Mouse (Mus musculus): ENCODE data around the gene Xpo6. TPM values are rescaled to one million over a fixed set of nuclear protein-coding genes. Genes with fewer than 3 reads are reported as not detected.

Xpo6 gene
- polyA plus RNA-seq, 1 experiment from 2014 or later: 27.7 TPM

- Histone ChIP-seq H3K27me3 (replicated peaks) (peaks cover 33% of the 10 kb centered on the region), H3K27ac (replicated peaks) (no peak overlapping the region), H3K4me3 (no peak overlapping the region), H3K36me3 (no peaks in the 10 kb centered on the region), H3K9ac (no peak overlapping the region), H3K9me3 (no peaks in the 10 kb centered on the region), H3K4me2 (no peak overlapping the region), H3K4me1 (peaks cover 9% of the 10 kb centered on the region)
- WGBS: 74% methylated on average over 1 of the region's 1 CpGs
- ATAC-seq (ENCODE audit: extremely low read depth, insufficient number of reproducible peaks, low FRiP score, low TSS enrichment): no peak
Measured at GRCm38 (mm10) chr7:126076935-126077334, 123.4 kb downstream of the Xpo6 start.

GRCm38 (mm10) chr7:126075058-126075457, 125.2 kb downstream of the Xpo6 start:
- Histone ChIP-seq H3K36me3 (0 out of 2 replicates have a peak, but pooled peaks cover 2% of the 10 kb centered on the region), H3K9me3 (peaks cover 5% of the 10 kb centered on the region), H3K27me3 (replicated peaks) (peaks cover 14% of the 10 kb centered on the region), H3K4me2 (no peak overlapping the region), H3K9ac (no peak overlapping the region), H3K27ac (replicated peaks) (no peak overlapping the region), H3K4me1 (peaks cover 5% of the 10 kb centered on the region), H3K4me3 (no peak overlapping the region)
- WGBS: 42% methylated on average over 9 of the region's 9 CpGs
- ATAC-seq (ENCODE audit: extremely low read depth, insufficient number of reproducible peaks, low FRiP score, low TSS enrichment): no peak

GRCm38 (mm10) chr7:126070321-126070720, 130.0 kb downstream of the Xpo6 start:
- Histone ChIP-seq H3K27ac (replicated peaks) (no peak overlapping the region), H3K9me3 (peaks cover 8% of the 10 kb centered on the region), H3K4me3 (no peak overlapping the region), H3K27me3 (replicated peaks) (peaks cover 9% of the 10 kb centered on the region; the same call in 1 of the 2 replicates), H3K4me1 (peaks cover 41% of the 10 kb centered on the region), H3K36me3 (0 out of 2 replicates have a peak, but pooled peaks cover 4% of the 10 kb centered on the region), H3K9ac (no peak overlapping the region), H3K4me2 (no peak overlapping the region)
- WGBS: 93% methylated on average over 4 of the region's 4 CpGs
- no peak for ATAC-seq (ENCODE audit: extremely low read depth, insufficient number of reproducible peaks, low FRiP score, low TSS enrichment)

- Histone ChIP-seq H3K27ac (replicated peaks) (no peak overlapping the region), H3K4me2 (no peak overlapping the region), H3K27me3 (replicated peaks) (peaks cover 18% of the 10 kb centered on the region; the same call in 1 of the 2 replicates), H3K9ac (no peak overlapping the region), H3K36me3 (0 out of 2 replicates have a peak, but pooled peaks cover 4% of the 10 kb centered on the region), H3K9me3 (peaks cover 8% of the 10 kb centered on the region), H3K4me1 (peaks cover 42% of the 10 kb centered on the region), H3K4me3 (no peak overlapping the region)
- no peak for ATAC-seq (ENCODE audit: extremely low read depth, insufficient number of reproducible peaks, low FRiP score, low TSS enrichment)
- 46% methylated on average over 14 of the region's 14 CpGs for WGBS
Measured at GRCm38 (mm10) chr7:126066777-126067176, 133.5 kb downstream of the Xpo6 start.

GRCm38 (mm10) chr7:126065243-126065876, 134.9 kb downstream of the Xpo6 start:
- no peak overlapping the region for H3K4me3 ChIP-seq
- no peak for ATAC-seq (ENCODE audit: extremely low read depth, insufficient number of reproducible peaks, low FRiP score, low TSS enrichment)
- H3K9ac ChIP-seq: 0 out of 2 replicates have a peak overlapping the region, but pooled peaks have one; percentile 33
- H3K4me2 ChIP-seq: no peak overlapping the region
- WGBS: 34% methylated on average over 5 of the region's 5 CpGs
- peaks cover 31% of the 10 kb centered on the region; the same call in 1 of the 2 replicates for H3K27me3 ChIP-seq (replicated peaks)
- peaks cover 42% of the 10 kb centered on the region for H3K4me1 ChIP-seq
- peaks cover 7% of the 10 kb centered on the region for H3K9me3 ChIP-seq
- 0 out of 2 replicates have a peak, but pooled peaks cover 4% of the 10 kb centered on the region for H3K36me3 ChIP-seq
- no peak overlapping the region for H3K27ac ChIP-seq (replicated peaks)

- peaks cover 46% of the 10 kb centered on the region for H3K4me1 ChIP-seq
- WGBS: 79% methylated on average over 4 of the region's 4 CpGs
- H3K9me3 ChIP-seq: no peaks in the 10 kb centered on the region
- no peak overlapping the region for H3K4me3 ChIP-seq
- no peak for ATAC-seq (ENCODE audit: extremely low read depth, insufficient number of reproducible peaks, low FRiP score, low TSS enrichment)
- H3K27ac ChIP-seq (replicated peaks): no peak overlapping the region
- H3K4me2 ChIP-seq: no peak overlapping the region
- H3K9ac ChIP-seq: no peak overlapping the region
- H3K36me3 ChIP-seq: no peaks in the 10 kb centered on the region
- peaks cover 35% of the 10 kb centered on the region; the same call in 1 of the 2 replicates for H3K27me3 ChIP-seq (replicated peaks)
Measured at GRCm38 (mm10) chr7:126062228-126062627, 138.1 kb downstream of the Xpo6 start.

GRCm38 (mm10) chr7:126058918-126059317, 141.4 kb downstream of the Xpo6 start:
- no peak for ATAC-seq (ENCODE audit: extremely low read depth, insufficient number of reproducible peaks, low FRiP score, low TSS enrichment)
- H3K36me3 ChIP-seq: no peaks in the 10 kb centered on the region
- 0 out of 2 replicates have a peak overlapping the region, but pooled peaks have one; percentile 3 for H3K9ac ChIP-seq
- H3K4me1 ChIP-seq: peaks cover 39% of the 10 kb centered on the region
- no peak overlapping the region for H3K4me2 ChIP-seq
- H3K9me3 ChIP-seq: no peaks in the 10 kb centered on the region
- no peak overlapping the region for H3K27ac ChIP-seq (replicated peaks)
- WGBS: 60% methylated on average over 7 of the region's 7 CpGs
- no peak overlapping the region for H3K4me3 ChIP-seq
- H3K27me3 ChIP-seq (replicated peaks): peaks cover 51% of the 10 kb centered on the region

GRCm38 (mm10) chr7:126057332-126057914, 142.9 kb downstream of the Xpo6 start:
- H3K27me3 ChIP-seq (replicated peaks): peaks cover 56% of the 10 kb centered on the region
- no peak overlapping the region for H3K4me2 ChIP-seq
- H3K9me3 ChIP-seq: no peaks in the 10 kb centered on the region
- H3K36me3 ChIP-seq: no peaks in the 10 kb centered on the region
- ATAC-seq (ENCODE audit: extremely low read depth, insufficient number of reproducible peaks, low FRiP score, low TSS enrichment): no peak
- H3K27ac ChIP-seq (replicated peaks): no peak overlapping the region
- no peak overlapping the region for H3K9ac ChIP-seq
- H3K4me3 ChIP-seq: no peak overlapping the region
- 43% methylated on average over 10 of the region's 10 CpGs for WGBS
- peaks cover 53% of the 10 kb centered on the region for H3K4me1 ChIP-seq

GRCm38 (mm10) chr7:126054574-126054973, 145.7 kb downstream of the Xpo6 start:
- ATAC-seq (ENCODE audit: extremely low read depth, insufficient number of reproducible peaks, low FRiP score, low TSS enrichment): no peak
- H3K27me3 ChIP-seq (replicated peaks): peaks cover 45% of the 10 kb centered on the region
- H3K9ac ChIP-seq: no peak overlapping the region
- H3K36me3 ChIP-seq: no peaks in the 10 kb centered on the region
- WGBS: 37% methylated on average over 6 of the region's 6 CpGs
- peaks cover 55% of the 10 kb centered on the region for H3K4me1 ChIP-seq
- H3K9me3 ChIP-seq: no peaks in the 10 kb centered on the region
- no peak overlapping the region for H3K4me3 ChIP-seq
- H3K27ac ChIP-seq (replicated peaks): no peak overlapping the region
- H3K4me2 ChIP-seq: no peak overlapping the region

- Histone ChIP-seq H3K4me1 (peaks cover 46% of the 10 kb centered on the region), H3K27ac (replicated peaks) (no peak overlapping the region), H3K4me2 (no peak overlapping the region), H3K4me3 (no peak overlapping the region), H3K9ac (no peak overlapping the region), H3K27me3 (replicated peaks) (peaks cover 45% of the 10 kb centered on the region), H3K9me3 (no peaks in the 10 kb centered on the region), H3K36me3 (no peaks in the 10 kb centered on the region)
- no peak for ATAC-seq (ENCODE audit: extremely low read depth, insufficient number of reproducible peaks, low FRiP score, low TSS enrichment)
- 67% methylated on average over 7 of the region's 7 CpGs for WGBS
Measured at GRCm38 (mm10) chr7:126053618-126054017, 146.7 kb downstream of the Xpo6 start.

GRCm38 (mm10) chr7:126051910-126052309, 148.4 kb downstream of the Xpo6 start:
- peaks cover 41% of the 10 kb centered on the region for H3K27me3 ChIP-seq (replicated peaks)
- WGBS: 38% methylated on average over 6 of the region's 6 CpGs
- no peaks in the 10 kb centered on the region for H3K9me3 ChIP-seq
- H3K4me2 ChIP-seq: no peak overlapping the region
- H3K9ac ChIP-seq: no peak overlapping the region
- ATAC-seq (ENCODE audit: extremely low read depth, insufficient number of reproducible peaks, low FRiP score, low TSS enrichment): no peak
- H3K4me1 ChIP-seq: peaks cover 38% of the 10 kb centered on the region
- no peaks in the 10 kb centered on the region for H3K36me3 ChIP-seq
- no peak overlapping the region for H3K4me3 ChIP-seq
- H3K27ac ChIP-seq (replicated peaks): no peak overlapping the region
